Mouse (Mus musculus) heart, embryonic 10.5 days (tissue): ENCODE results near the gene Cldn13. TPM values are rescaled to one million over a fixed set of nuclear protein-coding genes. Genes with fewer than 3 reads are reported as not detected.
A peak's percentile ranks its signal among the peaks of the same experiment; 100 is the strongest.

Experiments
- DNase-seq: peaks from one replicate; pipeline ENCODE4 v3.0.0-alpha.2; 2017; ENCODE audit warnings: low spot score
- H3K27ac ChIP-seq: fragments of 300-500 bp; sonication (generic); 2 replicates; pipeline ENCODE4 v1.5.1; 2016; ENCODE audit warnings: mild to moderate bottlenecking
- H3K27me3 ChIP-seq: fragments of 300-500 bp; sonication (generic); 2 replicates; pipeline ENCODE4 v1.6.1; 2016; ENCODE audit warnings: mild to moderate bottlenecking; ENCODE audit not compliant: poor library complexity, insufficient read depth, severe bottlenecking
- H3K36me3 ChIP-seq: fragments of 300-500 bp; sonication (generic); 2 replicates; pipeline ENCODE4 v1.6.1; 2016; ENCODE audit warnings: mild to moderate bottlenecking, moderate library complexity
- H3K4me1 ChIP-seq: fragments of 300-500 bp; sonication (generic); 2 replicates; pipeline ENCODE4 v1.6.1; 2016; ENCODE audit warnings: mild to moderate bottlenecking
- H3K4me3 ChIP-seq: fragments of 300-500 bp; sonication (generic); 2 replicates; pipeline ENCODE4 v1.5.1; 2016; ENCODE audit warnings: mild to moderate bottlenecking, moderate library complexity
- H3K9me3 ChIP-seq: fragments of 300-500 bp; sonication (generic); 2 replicates; pipeline ENCODE4 v1.6.1; 2016; ENCODE audit warnings: mild to moderate bottlenecking, moderate library complexity
- WGBS: fragments of 180-500 bp; shearing (Covaris S2); methylation state at CpG from one replicate; pipeline ENCODE4 v1.1.7; 2016; 5-methylcytosine and 5-hydroxymethylcytosine counted together
- polyA plus RNA-seq: library from polyadenylated mRNA; unstranded; fragments of >200 nt; fragmentation: Nextera tagmentation; extraction: Ambion mirVana; gene quantifications from 2 replicates; pipeline ENCODE4 v1.2.1, GENCODE M21; 2016

Cldn13 gene
- polyA plus RNA-seq, 1 experiment from 2014 or later = 6.1 TPM

GRCm38 (mm10) chr5:134876801-134877200 lies 38.5 kb downstream of the Cldn13 start:
- Histone ChIP-seq H3K4me1 (0 out of 2 replicates have a peak, but pooled peaks cover 4% of the 10 kb centered on the region), H3K36me3 (no peaks in the 10 kb centered on the region), H3K27me3 (no peaks in the 10 kb centered on the region), H3K4me3 (no peak overlapping the region), H3K27ac (no peak overlapping the region), H3K9me3 (peaks cover 2% of the 10 kb centered on the region; the same call in 1 of the 2 replicates)
- WGBS = 67% methylated on average over 10 of the region's 10 CpGs
- DNase-seq = no peak

- Histone ChIP-seq H3K27ac (no peak overlapping the region), H3K4me3 (no peak overlapping the region), H3K4me1 (0 out of 2 replicates have a peak, but pooled peaks cover 4% of the 10 kb centered on the region), H3K27me3 (no peaks in the 10 kb centered on the region), H3K36me3 (no peaks in the 10 kb centered on the region), H3K9me3 (no peaks in the 10 kb centered on the region)
- 86% methylated on average over 5 of the region's 5 CpGs for WGBS
- no peak for DNase-seq
Observed at GRCm38 (mm10) chr5:134875245-134875644, 40.1 kb downstream of the Cldn13 start.

- H3K27ac ChIP-seq = 0 out of 2 replicates have a peak overlapping the region, but pooled peaks have one; percentile 5
- H3K9me3 ChIP-seq = no peaks in the 10 kb centered on the region
- 71% methylated on average over 20 of the region's 21 CpGs for WGBS
- H3K4me3 ChIP-seq = no peak overlapping the region
- H3K36me3 ChIP-seq = no peaks in the 10 kb centered on the region
- DNase-seq = no peak
- H3K4me1 ChIP-seq = 0 out of 2 replicates have a peak, but pooled peaks cover 4% of the 10 kb centered on the region
- no peaks in the 10 kb centered on the region for H3K27me3 ChIP-seq
Observed at GRCm38 (mm10) chr5:134873956-134874879, 41.1 kb downstream of the Cldn13 start.

DNA sequence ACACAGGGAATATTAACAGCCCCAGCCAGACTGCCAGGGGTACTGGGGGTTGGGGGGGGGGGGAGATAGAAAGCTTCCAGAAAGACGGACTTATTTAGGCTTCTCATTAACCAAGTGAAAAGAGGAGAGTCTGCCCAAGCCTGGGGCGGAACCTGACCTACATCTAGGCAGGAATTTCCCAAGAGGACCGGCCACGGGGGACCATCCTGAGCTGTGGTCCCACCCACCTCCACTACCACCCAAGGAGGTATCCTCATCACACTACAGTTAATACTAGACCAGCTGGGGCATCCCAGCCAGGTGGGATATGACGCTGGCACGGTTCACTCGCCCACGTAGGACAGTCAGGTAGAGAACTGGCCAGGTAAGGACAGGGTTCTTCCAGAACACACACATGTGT lies 42.3 kb downstream of the Cldn13 start:
- no peaks in the 10 kb centered on the region for H3K27me3 ChIP-seq
- no peaks in the 10 kb centered on the region for H3K9me3 ChIP-seq
- H3K4me3 ChIP-seq = no peak overlapping the region
- H3K36me3 ChIP-seq = no peaks in the 10 kb centered on the region
- no peak for DNase-seq
- H3K27ac ChIP-seq = no peak overlapping the region
- peaks cover 6% of the 10 kb centered on the region; the same call in 1 of the 2 replicates for H3K4me1 ChIP-seq
- WGBS = 86% methylated on average over 8 of the region's 8 CpGs

- WGBS = 72% methylated on average over 5 of the region's 5 CpGs
- Histone ChIP-seq H3K36me3 (no peaks in the 10 kb centered on the region), H3K9me3 (no peaks in the 10 kb centered on the region), H3K27me3 (no peaks in the 10 kb centered on the region), H3K27ac (no peak overlapping the region), H3K4me3 (no peak overlapping the region), H3K4me1 (peaks cover 10% of the 10 kb centered on the region; the same call in 1 of the 2 replicates)
- DNase-seq = no peak
Observed at GRCm38 (mm10) chr5:134872597-134872996, 42.7 kb downstream of the Cldn13 start.

GRCm38 (mm10) chr5:134868506-134868905 lies 46.8 kb downstream of the Cldn13 start:
- no peaks in the 10 kb centered on the region for H3K36me3 ChIP-seq
- H3K27ac ChIP-seq = no peak overlapping the region
- 77% methylated on average over 5 of the region's 5 CpGs for WGBS
- peaks cover 16% of the 10 kb centered on the region for H3K4me1 ChIP-seq
- no peak for DNase-seq
- peaks cover 11% of the 10 kb centered on the region; the same call in 1 of the 2 replicates for H3K27me3 ChIP-seq
- H3K4me3 ChIP-seq = no peak overlapping the region
- no peaks in the 10 kb centered on the region for H3K9me3 ChIP-seq

DNA sequence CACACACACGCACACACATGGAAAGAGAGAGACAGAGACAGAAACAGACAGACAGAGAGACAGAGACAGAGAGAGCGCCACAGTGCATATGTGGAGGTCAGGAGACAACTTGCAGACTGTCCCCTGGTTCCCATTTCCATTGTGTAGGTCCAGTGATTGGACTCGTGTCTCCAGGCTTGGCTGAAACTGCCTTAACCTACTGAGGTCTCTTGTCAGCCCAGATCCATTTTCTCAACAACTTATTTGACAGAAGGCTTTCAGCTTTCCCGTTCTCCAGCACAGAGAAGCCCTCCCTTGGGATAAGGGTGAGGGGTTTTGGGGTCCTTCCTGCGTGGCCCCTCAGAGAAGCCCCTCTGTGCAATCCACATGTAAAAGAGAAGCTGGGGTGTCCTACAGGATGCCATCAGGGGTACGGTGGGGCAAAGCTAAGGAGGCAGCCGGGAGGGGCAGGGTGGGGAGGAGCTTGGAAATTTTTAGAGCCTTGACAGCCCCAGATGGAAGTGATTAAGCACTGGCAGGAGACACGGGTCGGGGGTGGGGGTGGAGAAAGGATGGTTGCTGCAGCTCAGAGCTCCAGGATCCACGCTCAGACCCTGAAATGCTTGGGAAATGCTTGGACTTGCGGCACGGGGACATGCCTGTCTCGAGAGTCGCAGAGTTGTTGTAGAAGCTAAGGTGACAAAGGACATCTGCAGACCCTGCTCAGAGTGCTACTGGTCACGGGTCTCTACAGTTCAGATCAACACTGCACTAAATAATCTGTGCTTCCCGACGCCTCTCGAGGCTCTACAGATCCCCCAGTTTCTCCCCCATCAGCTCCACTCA lies 47.8 kb downstream of the Cldn13 start:
- Histone ChIP-seq H3K4me3 (peak overlapping the region; percentile 25), H3K4me1 (peaks cover 16% of the 10 kb centered on the region), H3K27ac (no peak overlapping the region), H3K27me3 (peaks cover 11% of the 10 kb centered on the region; the same call in 1 of the 2 replicates), H3K9me3 (no peaks in the 10 kb centered on the region), H3K36me3 (no peaks in the 10 kb centered on the region)
- WGBS = 35% methylated on average over 18 of the region's 18 CpGs
- DNase-seq = no peak

DNA sequence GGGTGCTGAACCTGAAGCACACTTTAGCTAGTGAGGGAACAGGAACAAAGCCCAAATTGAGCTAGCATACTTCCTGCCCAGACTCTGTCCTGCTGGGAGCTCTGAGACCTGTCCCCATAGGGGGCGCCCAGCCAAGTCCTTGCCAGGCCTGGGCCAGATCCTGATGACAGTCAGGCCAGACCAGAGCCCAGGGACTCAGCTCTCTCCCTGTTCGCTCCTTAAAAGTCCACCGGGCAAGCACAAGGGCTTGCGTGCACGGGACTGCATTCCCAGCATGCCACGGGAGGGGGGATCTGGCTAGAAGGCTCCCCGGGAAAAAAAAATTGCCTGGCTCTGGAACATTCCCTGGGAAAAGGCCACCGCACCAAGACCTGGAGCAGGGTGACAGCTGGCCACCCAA lies 50.2 kb downstream of the Cldn13 start:
- Histone ChIP-seq H3K27me3 (peaks cover 20% of the 10 kb centered on the region; the same call in 1 of the 2 replicates), H3K9me3 (no peaks in the 10 kb centered on the region), H3K36me3 (no peaks in the 10 kb centered on the region), H3K27ac (peak overlapping the region; percentile 74), H3K4me3 (no peak overlapping the region), H3K4me1 (peaks cover 16% of the 10 kb centered on the region)
- DNase-seq = no peak
- 47% methylated on average over 8 of the region's 8 CpGs for WGBS

Other genes starting within 250 kb of the Cldn13 start
- 3.7 and 4.7 TPM in 2 replicates for gene Limk1, start 226.9 kb downstream of the Cldn13 start, polyA plus RNA-seq
- 4.8 and 8.0 TPM in 2 replicates for gene Eln, start 168.2 kb downstream of the Cldn13 start, polyA plus RNA-seq
- gene Tmem270, start 8.8 kb downstream of the Cldn13 start, polyA plus RNA-seq = not detected in 2 replicates
- gene Mettl27, start 16.8 kb upstream of the Cldn13 start, polyA plus RNA-seq = 8.8 and 12.1 TPM in 2 replicates
- 2.8 and 6.9 TPM in 2 replicates for gene Cldn4, start 31.4 kb upstream of the Cldn13 start, polyA plus RNA-seq
- gene Cldn3, start 70.7 kb upstream of the Cldn13 start, polyA plus RNA-seq = 2.7 and 10.2 TPM in 2 replicates
- 57.8 and 63.7 TPM in 2 replicates for gene Abhd11, start 93.6 kb upstream of the Cldn13 start, polyA plus RNA-seq
- gene Stx1a, start 108.0 kb upstream of the Cldn13 start, polyA plus RNA-seq = 8.5 and 8.6 TPM in 2 replicates
- 24.5 and 27.6 TPM in 2 replicates for gene Dnajc30, start 148.7 kb upstream of the Cldn13 start, polyA plus RNA-seq
- gene Bud23, start 149.4 kb upstream of the Cldn13 start, polyA plus RNA-seq = 99.4 and 134 TPM in 2 replicates
- gene Vps37d, start 162.7 kb upstream of the Cldn13 start, polyA plus RNA-seq = 2.4 and 7.1 TPM in 2 replicates
- 1.00 and 3.0 TPM in 2 replicates for gene Mlxipl, start 174.4 kb upstream of the Cldn13 start, polyA plus RNA-seq
- gene Tbl2, start 234.1 kb upstream of the Cldn13 start, polyA plus RNA-seq = 25.1 and 25.4 TPM in 2 replicates